Mouse (Mus musculus) E14TG2a.4 (cell line): ENCODE data around the gene Prokr1.

Experiments used
- CTCF ChIP-seq: conservative IDR thresholded peaks from 2 replicates; pipeline ENCODE4 v1.5.1; 2014; ENCODE audit warnings: low read length
- NANOG ChIP-seq: IDR thresholded peaks from 2 replicates; pipeline ENCODE4 v1.6.1; 2014; ENCODE audit warnings: borderline replicate concordance, low read length, mixed read lengths
- POU5F1 ChIP-seq: IDR thresholded peaks from 2 replicates; pipeline ENCODE4 v1.6.1; 2014; ENCODE audit warnings: low read length, borderline replicate concordance

GRCm38 (mm10) chr6:87532953-87533710, 57.4 kb downstream of the Prokr1 start, which contains the start of gene Arhgap25:
- TF ChIP-seq CTCF (no peak), POU5F1 (no peak), NANOG (no peak)
